Mouse (Mus musculus) limb, embryonic 14.5 days (tissue): ENCODE measurements around the gene Slc1a7. TPM values are rescaled to one million over a fixed set of nuclear protein-coding genes. Genes with fewer than 3 reads are reported as not detected.

Experiments
- ATAC-seq: fragments of 200-750 bp; cut with Nextera tagmentation; 2 replicates; pipeline ENCODE4 v1.8.0; 2017; ENCODE audit warnings: low read depth, moderate number of reproducible peaks, moderate TSS enrichment; ENCODE audit not compliant: low FRiP score
- DNase-seq: peaks from one replicate; pipeline ENCODE4 v3.0.0-alpha.2; 2015; ENCODE audit warnings: low spot score
- H3K27ac ChIP-seq: fragments of 300-500 bp; sonication (generic); replicated peaks from 2 replicates; pipeline ENCODE4 v1.5.1; 2014; ENCODE audit warnings: low read depth, mild to moderate bottlenecking, low read length, moderate library complexity, mixed read lengths
- H3K27me3 ChIP-seq: fragments of 300-500 bp; sonication (generic); 2 replicates; pipeline ENCODE4 v1.6.1; 2014; ENCODE audit warnings: low read length, mixed read lengths; ENCODE audit not compliant: control insufficient read depth, insufficient read depth
- H3K36me3 ChIP-seq: fragments of 300-500 bp; sonication (generic); 2 replicates; pipeline ENCODE4 v1.6.1; 2014; ENCODE audit warnings: mild to moderate bottlenecking, low read length, moderate library complexity, mixed read lengths; ENCODE audit not compliant: control insufficient read depth, insufficient read depth
- H3K4me1 ChIP-seq: fragments of 300-500 bp; sonication (generic); 2 replicates; pipeline ENCODE4 v1.6.1; 2014; ENCODE audit warnings: antibody characterized with exemption, low read length, mixed read lengths; ENCODE audit not compliant: control insufficient read depth, insufficient read depth
- H3K4me2 ChIP-seq: fragments of 300-500 bp; sonication (generic); replicated peaks from 2 replicates; pipeline ENCODE4 v1.6.1; 2014; ENCODE audit warnings: low read depth, mild to moderate bottlenecking, low read length, moderate library complexity; ENCODE audit not compliant: severe bottlenecking
- H3K4me3 ChIP-seq: fragments of 300-500 bp; sonication (generic); replicated peaks from 2 replicates; pipeline ENCODE4 v1.5.1; 2014; ENCODE audit warnings: low read length
- H3K9ac ChIP-seq: fragments of 300-500 bp; sonication (generic); 2 replicates; pipeline ENCODE4 v1.6.1; 2014; ENCODE audit warnings: mild to moderate bottlenecking, low read depth, low read length, moderate library complexity; ENCODE audit not compliant: severe bottlenecking
- H3K9me3 ChIP-seq: fragments of 300-500 bp; sonication (generic); 2 replicates; pipeline ENCODE4 v1.6.1; 2016; ENCODE audit warnings: low read length; ENCODE audit not compliant: control insufficient read depth
- POLR2A ChIP-seq: fragments of 200-500 bp; IDR thresholded peaks from 2 replicates; pipeline ENCODE4 v1.8.0; 2012; ENCODE audit warnings: inconsistent platforms, mild to moderate bottlenecking, moderate library complexity, borderline replicate concordance; ENCODE audit not compliant: insufficient read depth, insufficient read length; ENCODE audit errors: extremely low read depth
- WGBS: fragments of 180-500 bp; shearing (Covaris S2); extraction: QIAGEN DNeasy Blood & Tissue Kit; methylation state at CpG from one replicate; pipeline ENCODE4 v1.1.7; 2014; 5-methylcytosine and 5-hydroxymethylcytosine counted together
- polyA plus RNA-seq, 2 experiments: library from polyadenylated mRNA; depleted of rRNA in 1 of 2; stranded (reverse) in 1 of 2; unstranded in 1 of 2; fragments of >200 nt; fragmentation: Nextera tagmentation in 1 of 2; extraction: Ambion mirVana in 1 of 2; gene quantifications; 2 replicates each; pipeline versions ENCODE4 v1.2.1 to v1.2.3; 2012 to 2014

The Slc1a7 gene
- polyA plus RNA-seq, 2 experiments, result 0.16 TPM; not detected in 1

DNA sequence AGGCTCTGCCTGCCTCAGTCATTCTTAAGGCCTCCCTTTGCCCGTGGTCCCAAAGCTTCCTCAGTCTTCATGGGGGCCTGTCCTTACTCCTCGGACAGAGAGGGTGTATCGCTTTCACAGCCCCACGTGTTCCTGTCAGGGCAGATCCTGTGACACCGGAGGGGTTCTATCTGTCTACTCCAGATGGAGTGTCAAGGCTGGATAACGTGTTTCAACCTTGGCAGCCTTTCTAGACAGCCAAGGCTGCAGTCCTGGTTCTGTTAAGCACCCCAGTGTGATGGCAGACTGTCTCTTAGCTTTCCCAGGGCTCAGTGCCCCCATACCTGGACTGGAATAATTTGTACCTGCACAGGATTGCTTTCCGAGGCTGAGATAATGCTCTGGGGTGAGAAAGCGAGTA, 40.4 kb downstream of the Slc1a7 start:
- no peak for DNase-seq
- H3K9ac ChIP-seq, result no peak overlapping the region
- 68% methylated on average over 8 of the region's 8 CpGs for WGBS
- H3K27me3 ChIP-seq, result no peaks in the 10 kb centered on the region
- no peak for TF ChIP-seq POLR2A
- no peak for ATAC-seq
- no peak overlapping the region for H3K27ac ChIP-seq
- H3K4me3 ChIP-seq, result no peak overlapping the region
- no peaks in the 10 kb centered on the region for H3K4me1 ChIP-seq
- no peaks in the 10 kb centered on the region for H3K36me3 ChIP-seq
- no peaks in the 10 kb centered on the region for H3K9me3 ChIP-seq
- H3K4me2 ChIP-seq, result no peak overlapping the region

DNA sequence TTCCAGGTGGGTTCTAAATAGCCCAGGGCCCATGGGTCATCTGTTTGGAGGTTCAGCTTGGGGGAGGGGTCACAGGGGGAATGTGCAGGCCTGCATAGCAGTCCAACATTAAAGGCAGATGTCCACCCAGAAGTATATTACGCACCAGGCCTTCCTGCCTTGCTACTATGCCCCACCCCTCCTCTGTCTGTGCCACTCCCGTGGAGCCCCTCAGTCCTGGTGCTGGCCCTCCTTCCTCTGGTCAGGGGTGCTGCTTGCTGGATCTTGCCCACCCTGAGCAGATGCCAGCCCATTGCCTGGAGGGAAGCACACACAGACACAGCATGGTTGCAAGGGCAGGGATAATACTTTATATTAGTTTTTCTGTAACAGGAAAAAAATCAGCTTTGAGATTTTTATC, 46.3 kb downstream of the Slc1a7 start:
- Histone ChIP-seq H3K4me3 (no peak overlapping the region), H3K9me3 (no peaks in the 10 kb centered on the region), H3K9ac (no peak overlapping the region), H3K36me3 (no peaks in the 10 kb centered on the region), H3K27me3 (no peaks in the 10 kb centered on the region), H3K4me1 (peaks cover 5% of the 10 kb centered on the region; the same call in 1 of the 2 replicates), H3K4me2 (no peak overlapping the region), H3K27ac (no peak overlapping the region)
- ATAC-seq (no peak), DNase-seq (no peak)
- no peak for TF ChIP-seq POLR2A
- 50% methylated on average over 2 of the region's 2 CpGs for WGBS

DNA sequence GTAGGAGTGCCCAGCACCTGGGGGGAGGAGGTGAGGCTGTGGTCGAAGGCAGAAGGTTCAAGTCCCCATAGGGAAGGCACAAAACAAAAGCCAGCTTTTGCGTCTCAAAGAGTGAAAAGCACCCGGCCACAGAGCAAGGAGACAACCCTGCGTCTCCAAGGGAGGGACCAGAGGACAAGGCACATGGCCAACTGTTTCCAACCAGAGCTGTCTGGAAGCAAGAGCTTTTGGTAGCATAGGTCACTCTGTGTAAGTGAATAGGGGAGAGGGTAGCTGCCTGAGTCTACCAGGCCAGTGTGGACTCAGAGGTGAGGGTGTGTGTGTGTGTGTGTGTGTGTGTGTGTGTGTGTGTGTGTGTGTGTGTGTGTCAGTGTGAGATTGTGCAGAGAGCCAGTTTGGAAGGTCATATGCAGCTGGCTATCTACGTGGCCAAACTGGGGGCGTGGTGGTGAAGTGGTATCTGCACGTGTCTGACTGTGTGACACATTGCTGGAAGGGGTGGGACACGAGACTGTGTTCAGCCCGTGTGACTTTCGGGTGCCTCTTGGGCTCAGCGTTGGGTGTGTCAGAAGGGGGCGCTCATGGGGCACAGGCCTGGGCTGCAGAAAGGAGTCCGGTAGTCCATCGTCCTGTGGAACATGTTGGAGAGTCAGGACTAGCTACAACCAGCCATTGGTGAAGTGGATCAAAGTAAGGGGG, 47.1 kb downstream of the Slc1a7 start:
- no peak for DNase-seq
- H3K27ac ChIP-seq, result no peak overlapping the region
- no peak overlapping the region for H3K9ac ChIP-seq
- no peak overlapping the region for H3K4me2 ChIP-seq
- no peak overlapping the region for H3K4me3 ChIP-seq
- ATAC-seq, result no peak
- TF ChIP-seq POLR2A, result no peak
- no peaks in the 10 kb centered on the region for H3K27me3 ChIP-seq
- peaks cover 5% of the 10 kb centered on the region; the same call in 1 of the 2 replicates for H3K4me1 ChIP-seq
- 76% methylated on average over 14 of the region's 14 CpGs for WGBS
- H3K9me3 ChIP-seq, result no peaks in the 10 kb centered on the region
- no peaks in the 10 kb centered on the region for H3K36me3 ChIP-seq

DNA sequence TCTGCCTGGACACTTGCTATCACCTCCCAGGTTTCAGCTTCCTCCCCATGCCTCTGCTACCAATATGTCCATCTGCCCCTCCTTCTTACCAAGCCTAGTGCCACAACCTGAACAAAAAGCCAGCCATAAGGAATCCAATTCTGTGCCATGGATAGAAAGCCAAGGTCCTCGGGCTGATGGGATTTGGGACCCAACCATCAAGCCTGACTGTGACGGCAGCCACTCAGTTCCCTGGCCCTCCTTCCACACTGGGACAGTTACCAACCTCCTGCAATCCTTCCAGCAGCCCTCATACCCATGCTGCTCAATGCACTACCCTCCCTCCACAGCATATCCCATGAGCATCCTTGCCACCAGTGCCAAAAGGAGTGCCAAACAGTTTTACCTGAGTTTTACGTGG, 48.2 kb downstream of the Slc1a7 start:
- Histone ChIP-seq H3K4me1 (peaks cover 5% of the 10 kb centered on the region; the same call in 1 of the 2 replicates), H3K36me3 (no peaks in the 10 kb centered on the region), H3K9ac (no peak overlapping the region), H3K27ac (no peak overlapping the region), H3K27me3 (no peaks in the 10 kb centered on the region), H3K9me3 (no peaks in the 10 kb centered on the region), H3K4me3 (no peak overlapping the region), H3K4me2 (no peak overlapping the region)
- no peak for TF ChIP-seq POLR2A
- DNase-seq (no peak), ATAC-seq (no peak)
- 83% methylated on average over 3 of the region's 3 CpGs for WGBS

DNA sequence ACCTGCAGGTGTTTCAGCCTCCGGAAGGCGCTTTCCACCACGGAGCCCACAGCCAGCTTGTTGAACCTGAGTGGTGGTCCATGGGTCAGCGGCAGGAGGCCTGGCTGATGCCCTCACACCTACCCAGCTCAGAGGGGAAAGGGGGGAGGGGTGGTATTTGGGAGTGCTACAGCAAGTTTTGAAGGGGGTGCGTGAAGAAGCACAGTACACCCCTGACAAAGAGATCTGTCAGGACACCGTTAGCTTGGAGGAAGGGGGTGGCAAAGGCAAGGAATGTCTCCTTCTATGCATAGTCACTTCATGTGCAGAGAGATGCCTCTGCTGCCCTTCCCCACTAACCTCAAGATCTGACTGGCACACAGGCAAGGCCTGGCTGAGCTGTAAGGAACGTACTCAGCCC, 49.7 kb downstream of the Slc1a7 start:
- H3K4me2 ChIP-seq, result no peak overlapping the region
- H3K9me3 ChIP-seq, result no peaks in the 10 kb centered on the region
- H3K27ac ChIP-seq, result no peak overlapping the region
- H3K4me1 ChIP-seq, result peaks cover 5% of the 10 kb centered on the region; the same call in 1 of the 2 replicates
- no peaks in the 10 kb centered on the region for H3K36me3 ChIP-seq
- ATAC-seq (no peak), DNase-seq (no peak)
- H3K4me3 ChIP-seq, result no peak overlapping the region
- no peak overlapping the region for H3K9ac ChIP-seq
- no peaks in the 10 kb centered on the region for H3K27me3 ChIP-seq
- WGBS, result 82% methylated on average over 7 of the region's 7 CpGs
- TF ChIP-seq POLR2A, result no peak
